In the genomic region with DNA sequence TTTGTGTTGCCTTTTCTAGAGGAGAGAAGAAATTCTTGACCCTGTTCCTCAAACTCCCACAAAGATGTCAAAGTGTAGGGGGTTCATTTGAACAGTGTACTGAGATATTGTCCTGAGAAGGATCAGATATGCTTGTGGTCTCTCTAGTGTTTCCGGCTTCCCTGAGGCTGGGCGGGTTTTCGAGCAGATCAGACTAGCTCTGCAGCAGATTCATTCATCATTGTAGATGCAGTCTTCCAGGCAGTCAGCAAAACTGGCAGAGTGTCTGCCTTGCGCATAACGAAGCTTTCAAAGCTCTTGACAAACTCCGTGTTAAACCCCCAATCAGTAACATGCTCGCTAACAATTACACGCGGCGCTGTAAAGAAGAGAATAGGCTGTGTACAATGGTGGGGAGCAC, we compare ENCODE assay signal across 10 mouse cellular contexts.
DNase-seq lines count a peak whose midpoint lies in the region; ATAC-seq and TF ChIP-seq lines count a peak whose summit lies in the region.
"Had no signal": no experiment of that assay in that cellular context is flagged by ENCODE, and none has a peak within 500 bp of the region (broad histone marks: within the 10 kb centered on the region; RNA-seq: fewer than 3 reads in every experiment).

No protein-coding gene starts in this region.

- 0 out of 2 replicates have a peak overlapping the region, but pooled peaks have one; percentile 5 for H3K4me3 ChIP-seq in left cerebral cortex, adult 2 months
- H3K4me3 ChIP-seq in forebrain, postnatal 0 days (ENCODE audit: low read depth, low read length) = peak overlapping the region; percentile 24
- H3K4me3 ChIP-seq in layer of hippocampus, adult 2 months = peak overlapping the region; percentile 35
- no peak overlapping the region for H3K4me3 ChIP-seq in liver, postnatal 0 days (ENCODE audit: low read depth, low read length)
- H3K4me3 ChIP-seq: midbrain, embryonic 13.5 days had no signal

- no peaks in the 10 kb centered on the region for H3K27me3 ChIP-seq in forebrain, postnatal 0 days (ENCODE audit: insufficient read depth, low read length)
- no peaks in the 10 kb centered on the region for H3K27me3 ChIP-seq in liver, postnatal 0 days (ENCODE audit: insufficient read depth, low read length)
- H3K27me3 ChIP-seq: midbrain, embryonic 13.5 days had no signal

- intact Hi-C loops in left cerebral cortex, adult 2 months (cut with DNase I) = no loop called here

- H3K27ac ChIP-seq in left cerebral cortex, adult 2 months = no peak overlapping the region
- H3K27ac ChIP-seq in forebrain, postnatal 0 days (ENCODE audit: low read depth, low read length) = no peak overlapping the region
- H3K27ac ChIP-seq in layer of hippocampus, adult 2 months = no peak overlapping the region
- H3K27ac ChIP-seq in liver, postnatal 0 days (ENCODE audit: low read depth) = no peak overlapping the region
- H3K27ac ChIP-seq: midbrain, embryonic 13.5 days had no signal

- H3K4me1 ChIP-seq in forebrain, postnatal 0 days (ENCODE audit: insufficient read depth) = no peaks in the 10 kb centered on the region
- no peaks in the 10 kb centered on the region for H3K4me1 ChIP-seq in liver, postnatal 0 days (ENCODE audit: insufficient read depth)
- H3K4me1 ChIP-seq: midbrain, embryonic 13.5 days had no signal

- H3K9ac ChIP-seq in forebrain, postnatal 0 days = no peak overlapping the region
- H3K9ac ChIP-seq in liver, postnatal 0 days (replicated peaks) = no peak overlapping the region
- H3K9ac ChIP-seq: midbrain, embryonic 13.5 days had no signal

- no peak for TF ChIP-seq EP300 in liver, postnatal 0 days (IDR thresholded peaks at IDR 0.05; ENCODE audit: low read depth)

- peak; percentile 89 for ATAC-seq in forebrain, postnatal 0 days
- ATAC-seq in liver, postnatal 0 days = no peak
- ATAC-seq: inflammation-experienced regulatory T-cells, adult 6 months; midbrain, embryonic 13.5 days had no signal

- H3K9me3 ChIP-seq in forebrain, postnatal 0 days (ENCODE audit: low read length) = no peaks in the 10 kb centered on the region
- no peaks in the 10 kb centered on the region for H3K9me3 ChIP-seq in liver, postnatal 0 days (ENCODE audit: low read length)
- H3K9me3 ChIP-seq: midbrain, embryonic 13.5 days had no signal

- WGBS in forebrain, postnatal 0 days = 33% methylated on average over 10 of the region's 10 CpGs
- WGBS in liver, postnatal 0 days (ENCODE audit: insufficient replicate concordance) = 56% methylated on average over 10 of the region's 10 CpGs

- DNase-seq in left cerebral cortex, adult 2 months (ENCODE audit: extremely low spot score in 1 of 2, low spot score in 2 of 2) = no peak
- DNase-seq in left cerebral cortex, adult 18-20 months (ENCODE audit: low spot score in 2 of 2) = no peak
- DNase-seq in forebrain, postnatal 0 days = peak; percentile 80
- DNase-seq in layer of hippocampus, adult 2 months (ENCODE audit: low spot score in 2 of 2) = peak; percentile 22 to 30
- peak; percentile 52 for DNase-seq in right cerebral cortex, postnatal 4 days
- no peak for DNase-seq in neural tube, embryonic 10.5 days (ENCODE audit: extremely low spot score, low spot score)
- DNase-seq in liver, postnatal 0 days = no peak

- no peak for TF ChIP-seq CTCF in left cerebral cortex, adult 2 months (IDR thresholded peaks at IDR 0.05)
- TF ChIP-seq CTCF in forebrain, postnatal 0 days (IDR thresholded peaks at IDR 0.05; ENCODE audit: low read depth) = no peak
- TF ChIP-seq CTCF in layer of hippocampus, adult 2 months (conservative IDR thresholded peaks at IDR 0.05) = no peak
- no peak for TF ChIP-seq CTCF in liver, postnatal 0 days (IDR thresholded peaks at IDR 0.05; ENCODE audit: low read depth)

- no peaks in the 10 kb centered on the region for H3K36me3 ChIP-seq in forebrain, postnatal 0 days (ENCODE audit: insufficient read depth)
- peaks cover under 1% of the 10 kb centered on the region; the same call in 1 of the 2 replicates for H3K36me3 ChIP-seq in liver, postnatal 0 days (replicated peaks; ENCODE audit: insufficient read depth, low read length)
- H3K36me3 ChIP-seq: midbrain, embryonic 13.5 days had no signal

- H3K4me2 ChIP-seq in forebrain, postnatal 0 days (ENCODE audit: low read depth) = peak overlapping the region; percentile 39
- no peak overlapping the region for H3K4me2 ChIP-seq in liver, postnatal 0 days (ENCODE audit: low read depth, low read length)
- H3K4me2 ChIP-seq: liver, embryonic 11.5 days; midbrain, embryonic 13.5 days had no signal

Comparison
In these comparisons a context has a peak if more than half of its experiments do, and no peak if none do; other contexts are left out.
1. DNase-seq: peak in forebrain, postnatal 0 days (single experiment), layer of hippocampus, adult 2 months (2 of 2) and right cerebral cortex, postnatal 4 days (single experiment); none in left cerebral cortex, adult 2 months (0 of 2), left cerebral cortex, adult 18-20 months (0 of 2), neural tube, embryonic 10.5 days (single experiment) and liver, postnatal 0 days (single experiment).